Mouse (Mus musculus): ENCODE measurements around the gene Zfp800. TPM values are rescaled to one million over a fixed set of nuclear protein-coding genes. Genes with fewer than 3 reads are reported as not detected.
A peak's percentile ranks its signal among the peaks of the same experiment; 100 is the strongest.

Gene Zfp800
- polyA plus RNA-seq, 1 experiment: 11.5 TPM

- H3K4me3 ChIP-seq (ENCODE audit: insufficient read depth, low read depth, low read length): no peak overlapping the region
- H3K27ac ChIP-seq (replicated peaks; ENCODE audit: low read depth, low read length): no peak overlapping the region
- H3K4me1 ChIP-seq (ENCODE audit: control insufficient read depth, insufficient read depth, insufficient read length, low read length): no peaks in the 10 kb centered on the region
Observed at GRCm38 (mm10) chr6:28306702-28307101, 91.1 kb downstream of the Zfp800 start.

DNA sequence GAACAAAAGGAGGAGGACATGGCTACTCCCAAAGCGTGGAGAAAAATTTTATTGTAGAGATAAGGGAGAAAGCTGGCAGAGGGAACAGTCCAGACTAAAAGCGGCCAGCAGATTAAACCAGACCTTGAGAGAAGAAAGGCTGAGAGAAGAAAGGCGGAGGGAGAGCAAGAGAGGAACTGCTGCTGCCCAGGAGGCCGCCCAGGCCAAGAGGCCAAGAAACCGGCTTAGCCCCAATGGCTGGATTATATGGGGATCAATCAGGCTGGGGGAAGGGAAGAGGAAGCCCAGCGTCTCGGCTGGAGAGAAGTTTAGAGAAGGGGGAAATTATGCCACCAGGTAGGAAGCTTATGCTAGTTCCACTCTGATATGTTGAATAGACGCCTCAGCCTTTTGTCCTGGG is 101.5 kb downstream of the Zfp800 start:
- Histone ChIP-seq H3K4me3 (ENCODE audit: insufficient read depth, low read depth, low read length) (no peak overlapping the region), H3K27ac (replicated peaks; ENCODE audit: low read depth, low read length) (no peak overlapping the region), H3K4me1 (ENCODE audit: control insufficient read depth, insufficient read depth, insufficient read length, low read length) (no peaks in the 10 kb centered on the region)

GRCm38 (mm10) chr6:28295581-28295980 is 102.2 kb downstream of the Zfp800 start:
- H3K27ac ChIP-seq (replicated peaks; ENCODE audit: low read depth, low read length): no peak overlapping the region
- H3K4me3 ChIP-seq (ENCODE audit: insufficient read depth, low read depth, low read length): no peak overlapping the region
- no peaks in the 10 kb centered on the region for H3K4me1 ChIP-seq (ENCODE audit: control insufficient read depth, insufficient read depth, insufficient read length, low read length)

DNA sequence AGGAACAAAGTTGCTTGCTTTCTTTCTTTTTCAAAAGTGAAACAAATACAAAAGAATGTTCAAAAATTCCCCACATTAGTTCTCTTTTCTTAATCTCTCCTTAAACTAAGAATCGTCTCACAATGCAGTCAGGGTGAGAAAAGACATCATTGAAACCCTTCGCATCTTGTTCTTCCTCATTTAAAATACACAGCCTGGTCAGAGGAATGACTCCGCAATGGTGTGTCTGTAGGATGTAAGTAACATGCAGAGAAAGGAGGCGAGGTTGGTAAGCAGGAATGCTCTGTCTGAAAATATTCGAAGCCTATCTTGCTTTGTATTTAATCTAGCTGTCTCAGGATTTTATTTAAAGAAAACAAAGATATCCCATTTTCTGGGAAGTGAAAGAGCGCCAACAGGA is 105.0 kb downstream of the Zfp800 start:
- Histone ChIP-seq H3K4me3 (ENCODE audit: insufficient read depth, low read depth, low read length) (no peak overlapping the region), H3K4me1 (ENCODE audit: control insufficient read depth, insufficient read depth, insufficient read length, low read length) (no peaks in the 10 kb centered on the region), H3K27ac (replicated peaks; ENCODE audit: low read depth, low read length) (no peak overlapping the region)

DNA sequence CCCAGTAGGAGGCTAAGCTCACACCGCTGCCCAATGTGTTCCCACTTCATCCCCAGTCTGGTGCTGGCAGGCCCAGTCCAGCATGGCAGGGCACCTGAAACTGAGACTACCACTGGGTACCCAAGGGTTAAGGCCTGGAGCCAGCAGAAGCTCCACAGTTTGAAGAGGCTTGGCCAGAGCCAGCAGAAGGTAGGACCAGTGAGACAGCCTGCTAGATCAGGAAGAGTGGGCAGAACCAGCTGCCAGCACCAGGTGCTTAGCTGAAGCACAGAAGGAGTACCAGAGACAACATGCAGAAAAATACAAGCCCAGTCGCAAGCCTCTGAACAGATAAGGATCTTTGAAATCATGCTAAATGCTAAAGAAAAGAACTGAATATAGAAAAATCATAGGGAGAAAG is 117.9 kb downstream of the Zfp800 start:
- H3K27ac ChIP-seq (replicated peaks; ENCODE audit: low read depth, low read length): no peak overlapping the region
- no peaks in the 10 kb centered on the region for H3K4me1 ChIP-seq (ENCODE audit: control insufficient read depth, insufficient read depth, insufficient read length, low read length)
- no peak overlapping the region for H3K4me3 ChIP-seq (ENCODE audit: insufficient read depth, low read depth, low read length)

DNA sequence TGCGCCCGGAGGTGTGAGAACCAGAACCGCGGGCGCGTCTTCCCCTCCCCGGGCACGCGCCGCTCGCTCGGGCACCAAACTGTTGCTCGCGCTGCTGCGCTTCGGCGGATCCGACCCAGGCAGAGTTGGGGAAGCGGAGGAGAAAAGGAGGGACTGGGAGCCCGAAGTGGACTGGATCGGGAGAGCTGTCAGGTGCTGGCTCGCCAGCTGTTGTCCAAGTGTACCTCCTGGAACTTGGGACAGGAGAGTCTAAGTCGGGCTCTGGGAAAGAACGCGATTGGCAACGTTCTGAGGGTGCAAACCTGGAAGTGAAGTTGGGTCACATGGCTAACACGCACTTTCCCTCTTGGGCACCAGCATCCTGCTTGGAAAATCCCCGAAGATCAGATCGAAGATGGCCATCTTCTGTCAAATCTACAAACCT is 135.6 kb downstream of the Zfp800 start:
- H3K4me3 ChIP-seq (ENCODE audit: insufficient read depth, low read depth, low read length): peak overlapping the region; percentile 97
- H3K27ac ChIP-seq (replicated peaks; ENCODE audit: low read depth, low read length): peak overlapping the region; percentile 67
- H3K4me1 ChIP-seq (ENCODE audit: control insufficient read depth, insufficient read depth, insufficient read length, low read length): peaks cover 5% of the 10 kb centered on the region; the same call in 1 of the 2 replicates

GRCm38 (mm10) chr6:28261307-28262197 is 136.3 kb downstream of the Zfp800 start:
- H3K4me3 ChIP-seq (ENCODE audit: insufficient read depth, low read depth, low read length): peak overlapping the region; percentile 97
- H3K4me1 ChIP-seq (ENCODE audit: control insufficient read depth, insufficient read depth, insufficient read length, low read length): peaks cover 5% of the 10 kb centered on the region; the same call in 1 of the 2 replicates
- H3K27ac ChIP-seq (replicated peaks; ENCODE audit: low read depth, low read length): peak overlapping the region; percentile 67

DNA sequence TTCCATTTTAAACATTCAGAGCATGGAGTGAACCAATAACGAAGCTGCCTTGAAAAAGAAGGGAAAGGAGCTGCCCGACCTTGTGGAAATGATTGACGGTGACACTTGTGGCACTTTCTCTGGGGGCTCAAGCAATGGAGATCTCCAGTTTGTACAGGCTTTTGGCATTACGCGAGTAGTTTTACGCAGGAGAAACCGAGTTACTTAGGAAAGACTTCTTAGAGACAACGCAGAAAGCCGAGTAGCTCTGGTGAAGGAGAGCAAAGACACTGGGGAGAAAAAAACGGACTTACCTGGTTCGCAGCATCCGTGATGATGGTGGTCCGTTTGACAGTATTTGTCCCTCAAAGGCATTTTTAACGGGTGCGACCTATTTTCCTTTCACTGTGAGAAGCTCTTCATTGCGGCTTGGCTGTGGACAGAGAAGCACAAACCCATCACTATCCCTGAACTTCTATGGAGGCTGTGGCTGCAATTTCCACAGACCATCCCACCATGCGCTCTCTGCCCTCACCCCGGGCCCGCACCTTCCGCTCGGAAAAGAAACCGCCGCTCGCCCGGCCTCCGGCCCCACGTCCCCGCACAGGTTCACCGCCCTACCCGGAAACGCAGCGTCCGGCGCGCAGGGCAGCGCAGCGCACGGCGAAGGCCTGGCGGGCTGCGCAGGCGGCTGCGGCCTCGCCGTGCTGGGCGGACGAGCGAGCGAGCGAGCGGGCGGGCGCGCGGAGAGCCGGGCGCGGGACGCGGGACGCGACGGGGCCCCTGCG is 137.2 kb downstream of the Zfp800 start:
- Histone ChIP-seq H3K4me1 (ENCODE audit: control insufficient read depth, insufficient read depth, insufficient read length, low read length) (peaks cover 5% of the 10 kb centered on the region; the same call in 1 of the 2 replicates), H3K27ac (replicated peaks; ENCODE audit: low read depth, low read length) (0 out of 2 replicates have a peak overlapping the region, but pooled peaks have one; percentile 63), H3K4me3 (ENCODE audit: insufficient read depth, low read depth, low read length) (peak overlapping the region; percentile 97)

DNA sequence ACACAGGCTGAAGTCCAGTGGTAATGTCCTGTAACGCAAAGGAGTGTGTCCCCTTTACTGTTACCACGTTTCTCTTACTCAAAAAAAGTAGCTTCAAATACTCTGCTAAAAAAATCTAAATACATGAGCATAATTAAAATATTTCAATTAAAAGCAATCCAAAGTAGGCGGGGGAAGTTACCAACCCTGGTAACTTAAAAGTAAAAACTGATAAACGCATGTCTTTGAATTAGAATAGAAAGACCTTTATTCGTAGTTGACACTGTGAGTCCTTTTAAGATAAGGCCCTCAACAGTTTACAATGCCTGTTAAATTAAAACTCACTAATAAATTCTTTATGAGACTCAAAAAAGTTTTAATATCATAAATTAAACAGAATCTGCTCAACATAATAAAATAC is 138.1 kb downstream of the Zfp800 start:
- Histone ChIP-seq H3K27ac (replicated peaks; ENCODE audit: low read depth, low read length) (no peak overlapping the region), H3K4me1 (ENCODE audit: control insufficient read depth, insufficient read depth, insufficient read length, low read length) (peaks cover 5% of the 10 kb centered on the region; the same call in 1 of the 2 replicates), H3K4me3 (ENCODE audit: insufficient read depth, low read depth, low read length) (no peak overlapping the region)

DNA sequence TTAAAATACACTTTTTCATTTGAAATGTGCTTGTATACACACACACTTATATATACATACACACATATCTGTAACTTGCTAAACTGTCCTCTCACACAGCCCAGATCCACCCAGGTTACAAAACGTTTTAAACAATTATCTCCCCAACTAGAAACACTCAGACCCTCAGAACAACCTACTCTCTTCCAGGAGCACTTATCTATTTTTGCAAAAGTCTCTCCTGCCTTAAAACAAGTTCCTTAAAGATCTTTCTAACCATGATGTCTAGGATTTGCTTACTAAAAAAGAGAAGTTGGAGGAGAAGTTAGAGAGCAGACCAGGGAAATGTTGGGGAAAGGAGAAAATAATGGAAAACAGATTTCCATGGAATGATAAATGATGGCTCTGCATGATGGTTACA is 139.4 kb downstream of the Zfp800 start:
- H3K27ac ChIP-seq (replicated peaks; ENCODE audit: low read depth, low read length): no peak overlapping the region
- H3K4me3 ChIP-seq (ENCODE audit: insufficient read depth, low read depth, low read length): no peak overlapping the region

DNA sequence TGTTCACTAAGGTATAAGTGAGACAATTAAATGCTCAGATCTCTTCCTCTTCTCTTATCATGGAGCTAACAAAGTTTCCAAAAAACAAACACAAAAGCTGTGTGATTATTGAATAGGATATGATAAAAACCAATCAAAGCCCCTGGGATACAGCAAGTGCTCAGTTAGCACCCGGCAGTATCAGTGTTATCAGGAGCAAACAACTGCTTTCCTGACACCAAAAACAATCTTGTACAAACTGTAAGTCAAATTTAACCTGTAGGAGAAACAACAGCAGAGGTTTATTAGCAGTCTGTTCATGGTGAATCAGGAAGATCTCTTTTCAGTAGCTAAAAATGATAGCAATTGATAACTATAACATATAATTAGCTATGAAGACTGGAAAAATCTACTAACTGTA is 140.0 kb downstream of the Zfp800 start:
- Histone ChIP-seq H3K4me3 (ENCODE audit: insufficient read depth, low read depth, low read length) (no peak overlapping the region), H3K4me1 (ENCODE audit: control insufficient read depth, insufficient read depth, insufficient read length, low read length) (peaks cover 5% of the 10 kb centered on the region; the same call in 1 of the 2 replicates), H3K27ac (replicated peaks; ENCODE audit: low read depth, low read length) (no peak overlapping the region)

More for the DNA sequence above, 139.4 kb downstream of the Zfp800 start:
- peaks cover 5% of the 10 kb centered on the region; the same call in 1 of the 2 replicates for H3K4me1 ChIP-seq (ENCODE audit: control insufficient read depth, insufficient read depth, insufficient read length, low read length)

GRCm38 (mm10) chr6:28252790-28253189 is 145.0 kb downstream of the Zfp800 start:
- H3K4me3 ChIP-seq (ENCODE audit: insufficient read depth, low read depth, low read length): no peak overlapping the region
- H3K27ac ChIP-seq (replicated peaks; ENCODE audit: low read depth, low read length): no peak overlapping the region
- no peaks in the 10 kb centered on the region for H3K4me1 ChIP-seq (ENCODE audit: control insufficient read depth, insufficient read depth, insufficient read length, low read length)

DNA sequence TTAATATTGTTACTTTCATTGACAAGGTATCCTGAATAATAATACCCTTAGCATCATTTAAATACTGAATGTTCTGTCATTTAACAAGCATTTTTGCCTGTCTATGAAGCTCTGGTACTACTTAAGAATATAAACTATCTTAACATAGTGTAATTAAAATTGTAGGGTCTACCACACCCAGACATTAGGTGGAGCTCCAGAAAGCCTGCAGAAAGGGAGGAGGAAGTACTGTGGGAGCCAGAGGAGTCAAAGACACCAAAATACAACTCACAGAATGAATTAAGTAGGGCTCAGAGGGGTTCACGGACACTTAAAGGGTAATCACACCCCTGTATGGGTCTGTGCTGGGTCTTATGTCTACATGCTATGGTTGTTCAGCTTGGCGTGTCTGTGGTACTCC is 149.6 kb downstream of the Zfp800 start:
- Histone ChIP-seq H3K27ac (replicated peaks; ENCODE audit: low read depth, low read length) (no peak overlapping the region), H3K4me3 (ENCODE audit: insufficient read depth, low read depth, low read length) (no peak overlapping the region), H3K4me1 (ENCODE audit: control insufficient read depth, insufficient read depth, insufficient read length, low read length) (no peaks in the 10 kb centered on the region)

GRCm38 (mm10) chr6:28232618-28233361 is 165.0 kb downstream of the Zfp800 start:
- H3K4me1 ChIP-seq (ENCODE audit: control insufficient read depth, insufficient read depth, insufficient read length, low read length): no peaks in the 10 kb centered on the region
- H3K27ac ChIP-seq (replicated peaks; ENCODE audit: low read depth, low read length): no peak overlapping the region
- no peak overlapping the region for H3K4me3 ChIP-seq (ENCODE audit: insufficient read depth, low read depth, low read length)

DNA sequence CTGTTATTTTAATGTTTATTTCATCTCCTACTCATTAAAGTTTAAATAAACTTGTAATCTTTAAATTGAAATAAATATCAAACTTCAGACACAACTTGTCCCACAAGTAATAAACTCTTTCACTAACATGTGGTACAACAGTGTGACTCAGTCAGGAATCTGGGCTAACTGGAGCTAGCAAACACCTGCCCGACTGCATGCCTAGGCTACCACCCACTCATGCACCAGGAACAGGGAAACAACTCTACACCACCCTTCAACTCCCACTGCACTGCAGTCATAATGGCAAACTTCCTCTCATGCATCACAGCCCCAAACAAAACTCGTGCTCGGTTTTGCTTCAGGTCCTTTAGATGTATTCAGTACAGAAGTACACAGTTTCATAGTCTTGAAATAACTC is 169.7 kb downstream of the Zfp800 start:
- Histone ChIP-seq H3K27ac (replicated peaks; ENCODE audit: low read depth, low read length) (no peak overlapping the region), H3K4me1 (ENCODE audit: control insufficient read depth, insufficient read depth, insufficient read length, low read length) (no peaks in the 10 kb centered on the region), H3K4me3 (ENCODE audit: insufficient read depth, low read depth, low read length) (no peak overlapping the region)
